Mouse (Mus musculus) G1E (cell line): ENCODE measurements around the gene Apold1.

Experiments used
- CTCF ChIP-seq: IDR thresholded peaks from 2 replicates; pipeline ENCODE4 v1.5.1; 2012; ENCODE audit warnings: low read depth, low read length, inconsistent platforms, mixed read lengths
- GATA1 ChIP-seq: IDR thresholded peaks from 2 replicates; pipeline ENCODE4 v1.6.1; 2012; ENCODE audit warnings: borderline replicate concordance, low read length, inconsistent platforms, mixed read lengths
- POLR2AphosphoS5 ChIP-seq: IDR thresholded peaks from 2 replicates; pipeline ENCODE4 v1.6.1; 2012; ENCODE audit warnings: low read depth, low read length, inconsistent platforms; ENCODE audit not compliant: insufficient replicate concordance
- TAL1 ChIP-seq: conservative IDR thresholded peaks from 2 replicates; pipeline ENCODE4 v1.6.1; 2012; ENCODE audit warnings: low read depth, low read length, inconsistent platforms, mixed read lengths

GRCm38 (mm10) chr6:134996918-134997317 is 15.4 kb downstream of the Apold1 start:
- TF ChIP-seq CTCF = no peak
- TF ChIP-seq TAL1 = no peak
- no peak for TF ChIP-seq GATA1
- no peak for TF ChIP-seq POLR2AphosphoS5
